Mouse (Mus musculus): ENCODE results near the gene Usp44. TPM values are rescaled to one million over a fixed set of nuclear protein-coding genes. Genes with fewer than 3 reads are reported as not detected.

Gene Usp44
- total and polyA plus RNA-seq, 2 experiments from 2014 or later: 0.05 TPM; not detected in 1

DNA sequence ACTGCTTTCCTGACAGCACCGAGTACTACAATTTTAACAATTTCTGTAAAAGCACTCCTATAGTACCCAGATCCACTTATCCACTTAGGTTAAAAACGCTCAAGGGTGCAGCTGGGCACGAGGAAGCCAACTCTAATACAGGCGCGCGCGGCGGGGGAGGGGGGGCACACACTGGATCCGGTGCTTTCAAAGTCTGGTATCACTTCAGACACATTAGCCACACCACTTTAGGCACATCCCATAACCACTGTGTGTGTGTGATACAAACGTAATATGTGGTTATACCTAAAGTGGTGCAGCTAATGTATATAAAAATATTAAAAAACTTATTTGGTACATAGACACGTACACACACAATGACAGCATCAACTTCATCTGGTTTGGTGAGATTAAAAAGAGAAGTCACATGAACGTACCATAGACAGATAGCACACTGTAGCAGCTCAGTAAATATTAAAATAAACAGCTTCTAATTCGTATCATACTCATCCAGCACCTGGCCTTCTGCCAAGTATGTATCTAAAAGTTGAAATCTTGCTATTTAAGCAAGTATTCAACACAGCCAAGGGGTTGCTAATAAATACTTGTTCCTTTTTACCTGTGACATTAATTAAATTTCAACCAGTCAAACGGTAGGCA, 54.6 kb downstream of the Usp44 start:
- Histone ChIP-seq H3K27ac (ENCODE audit: low read depth, low read length) (no peak overlapping the region), H3K9ac (replicated peaks; ENCODE audit: low read length, poor library complexity, severe bottlenecking) (no peak overlapping the region), H3K9me3 (ENCODE audit: low read length) (no peaks in the 10 kb centered on the region), H3K27me3 (ENCODE audit: insufficient read depth, low read length) (no peaks in the 10 kb centered on the region), H3K36me3 (ENCODE audit: insufficient read depth, low read length) (peaks cover 3% of the 10 kb centered on the region), H3K4me2 (ENCODE audit: low read depth, low read length, poor library complexity, severe bottlenecking) (no peak overlapping the region), H3K4me3 (ENCODE audit: low read depth, low read length) (no peak overlapping the region), H3K4me1 (ENCODE audit: insufficient read depth, low read length) (peaks cover 3% of the 10 kb centered on the region; the same call in 1 of the 2 replicates)
- no peak for ATAC-seq (ENCODE audit: low FRiP score)
- WGBS: 94% methylated on average over 14 of the region's 14 CpGs
- no peak for DNase-seq (ENCODE audit: low spot score)
- no peak for TF ChIP-seq CTCF (IDR thresholded peaks at IDR 0.05)

DNA sequence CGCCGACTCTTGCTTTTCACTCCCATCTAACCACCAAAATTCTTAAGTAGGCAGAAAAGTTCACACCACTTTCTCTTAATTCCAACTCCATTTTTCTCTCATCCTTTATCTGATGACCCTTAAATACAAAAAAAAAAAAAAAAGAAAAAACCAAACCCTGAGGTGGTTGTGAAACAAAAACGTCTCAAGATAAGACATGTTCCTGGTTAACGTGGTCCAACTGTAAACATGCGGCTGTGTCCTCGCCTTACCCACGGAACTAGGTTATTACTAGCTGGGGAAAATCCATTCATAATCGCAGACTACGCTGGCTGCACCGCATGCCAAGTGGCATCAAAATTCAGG, 57.2 kb downstream of the Usp44 start:
- Histone ChIP-seq H3K4me2 (ENCODE audit: low read depth, low read length, poor library complexity, severe bottlenecking) (peak overlapping the region; percentile 80), H3K9ac (replicated peaks; ENCODE audit: low read length, poor library complexity, severe bottlenecking) (peak overlapping the region; percentile 92), H3K9me3 (ENCODE audit: low read length) (no peaks in the 10 kb centered on the region), H3K27me3 (ENCODE audit: insufficient read depth, low read length) (no peaks in the 10 kb centered on the region), H3K27ac (ENCODE audit: low read depth, low read length) (peak overlapping the region; percentile 93), H3K4me1 (ENCODE audit: insufficient read depth, low read length) (peaks cover 3% of the 10 kb centered on the region; the same call in 1 of the 2 replicates), H3K36me3 (ENCODE audit: insufficient read depth, low read length) (no peaks in the 10 kb centered on the region; the same call in none of the 2 replicates), H3K4me3 (ENCODE audit: low read depth, low read length) (peak overlapping the region; percentile 94)
- DNase-seq (ENCODE audit: low spot score) (no peak), ATAC-seq (ENCODE audit: low FRiP score) (no peak)
- 17% methylated on average over 10 of the region's 10 CpGs for WGBS
- no peak for TF ChIP-seq CTCF (IDR thresholded peaks at IDR 0.05)

DNA sequence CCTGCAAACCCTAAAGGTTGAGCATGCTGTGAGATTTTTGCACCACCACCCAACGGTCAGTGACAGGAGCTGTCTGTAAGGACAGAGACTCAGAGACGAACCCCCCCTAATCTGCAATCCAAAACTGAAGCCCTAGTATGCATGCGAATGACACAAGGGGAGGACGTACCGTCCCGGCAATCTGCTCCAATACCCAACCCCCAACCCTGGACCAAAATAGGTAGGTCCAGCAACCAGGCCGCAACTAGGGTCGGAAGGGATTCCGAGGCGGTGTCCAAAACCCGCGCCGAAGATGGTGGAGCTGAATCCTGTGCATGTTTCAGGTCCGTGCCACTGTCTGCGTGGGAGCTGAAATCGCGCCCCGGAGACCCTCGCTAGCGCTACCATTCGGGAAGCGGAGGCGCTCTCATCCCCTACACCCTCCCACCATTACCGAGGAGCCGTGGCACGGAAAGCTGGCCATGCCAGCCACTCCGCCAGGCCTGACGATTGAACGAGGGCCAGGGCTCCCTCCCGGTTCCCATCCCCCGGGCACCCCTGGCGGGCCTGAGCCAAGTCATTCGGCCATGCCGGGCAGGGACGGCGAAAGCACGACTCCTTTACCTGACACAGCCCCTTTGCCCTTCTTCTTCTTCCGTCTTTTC, 57.7 kb downstream of the Usp44 start:
- Histone ChIP-seq H3K27me3 (ENCODE audit: insufficient read depth, low read length) (no peaks in the 10 kb centered on the region), H3K27ac (ENCODE audit: low read depth, low read length) (peak overlapping the region; percentile 93), H3K4me1 (ENCODE audit: insufficient read depth, low read length) (peaks cover 3% of the 10 kb centered on the region; the same call in 1 of the 2 replicates), H3K4me3 (ENCODE audit: low read depth, low read length) (peak overlapping the region; percentile 94), H3K9me3 (ENCODE audit: low read length) (no peaks in the 10 kb centered on the region), H3K4me2 (ENCODE audit: low read depth, low read length, poor library complexity, severe bottlenecking) (peak overlapping the region; percentile 80), H3K36me3 (ENCODE audit: insufficient read depth, low read length) (no peaks in the 10 kb centered on the region; the same call in none of the 2 replicates), H3K9ac (replicated peaks; ENCODE audit: low read length, poor library complexity, severe bottlenecking) (peak overlapping the region; percentile 92)
- peak; percentile 73 for ATAC-seq (ENCODE audit: low FRiP score)
- peak; percentile 16; the same call in 1 of the 2 replicates for TF ChIP-seq CTCF (IDR thresholded peaks at IDR 0.05)
- WGBS: under 1% methylated on average over 37 of the region's 38 CpGs
- peak; percentile 52 for DNase-seq (ENCODE audit: low spot score)

DNA sequence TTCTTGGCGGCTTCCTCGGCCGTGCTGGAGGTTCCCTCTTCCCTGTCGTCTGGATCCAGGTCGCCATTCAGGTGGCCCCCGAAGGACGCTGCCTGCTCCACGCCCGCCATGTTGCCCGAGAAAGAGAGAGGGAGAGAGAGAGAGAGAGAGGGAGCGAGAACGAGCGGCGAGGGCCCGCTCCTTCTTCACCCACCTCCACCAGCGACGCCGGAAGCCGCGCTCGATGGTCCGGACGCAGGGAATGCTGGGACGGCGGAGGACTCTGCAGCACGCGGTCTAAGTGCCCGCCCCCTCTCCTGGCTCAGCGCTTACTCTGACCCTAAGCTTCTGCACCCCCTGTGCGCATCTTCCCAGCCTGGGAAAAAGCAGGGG, 58.2 kb downstream of the Usp44 start:
- DNase-seq (ENCODE audit: low spot score): peak; percentile 95
- peak overlapping the region; percentile 94 for H3K4me3 ChIP-seq (ENCODE audit: low read depth, low read length)
- H3K27ac ChIP-seq (ENCODE audit: low read depth, low read length): peak overlapping the region; percentile 93
- peak; percentile 97 for ATAC-seq (ENCODE audit: low FRiP score)
- peak overlapping the region; percentile 80 for H3K4me2 ChIP-seq (ENCODE audit: low read depth, low read length, poor library complexity, severe bottlenecking)
- no peaks in the 10 kb centered on the region for H3K9me3 ChIP-seq (ENCODE audit: low read length)
- H3K27me3 ChIP-seq (ENCODE audit: insufficient read depth, low read length): no peaks in the 10 kb centered on the region
- TF ChIP-seq CTCF (IDR thresholded peaks at IDR 0.05): no peak
- peak overlapping the region; percentile 92 for H3K9ac ChIP-seq (replicated peaks; ENCODE audit: low read length, poor library complexity, severe bottlenecking)
- peaks cover 3% of the 10 kb centered on the region; the same call in 1 of the 2 replicates for H3K4me1 ChIP-seq (ENCODE audit: insufficient read depth, low read length)
- WGBS: 0% methylated on average over 21 of the region's 30 CpGs
- H3K36me3 ChIP-seq (ENCODE audit: insufficient read depth, low read length): no peaks in the 10 kb centered on the region; the same call in none of the 2 replicates

DNA sequence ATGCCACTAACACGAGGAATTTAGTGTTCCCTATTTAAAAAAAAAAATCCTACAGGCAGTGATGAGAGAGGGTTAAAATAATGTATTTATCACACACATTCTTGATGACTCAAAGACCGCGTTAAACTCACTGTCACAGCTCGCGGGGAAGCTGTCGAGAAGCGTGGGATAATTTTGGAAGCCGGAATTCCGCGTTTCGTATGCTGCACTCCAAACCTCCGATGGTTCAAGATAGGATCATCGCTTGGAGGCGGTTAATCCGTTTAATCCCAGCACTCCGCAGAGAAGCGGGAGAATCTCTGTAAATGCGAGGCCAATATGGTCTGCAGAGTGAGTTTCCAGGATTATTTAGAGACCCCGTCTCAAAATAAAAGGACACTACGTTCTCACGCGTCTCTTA, 58.6 kb downstream of the Usp44 start:
- TF ChIP-seq CTCF (IDR thresholded peaks at IDR 0.05): no peak
- WGBS: under 1% methylated on average over 22 of the region's 22 CpGs
- Histone ChIP-seq H3K9me3 (ENCODE audit: low read length) (no peaks in the 10 kb centered on the region), H3K4me2 (ENCODE audit: low read depth, low read length, poor library complexity, severe bottlenecking) (peak overlapping the region; percentile 80), H3K9ac (replicated peaks; ENCODE audit: low read length, poor library complexity, severe bottlenecking) (peak overlapping the region; percentile 92), H3K4me1 (ENCODE audit: insufficient read depth, low read length) (peaks cover 3% of the 10 kb centered on the region; the same call in 1 of the 2 replicates), H3K36me3 (ENCODE audit: insufficient read depth, low read length) (no peaks in the 10 kb centered on the region; the same call in none of the 2 replicates), H3K27me3 (ENCODE audit: insufficient read depth, low read length) (no peaks in the 10 kb centered on the region), H3K27ac (ENCODE audit: low read depth, low read length) (peak overlapping the region; percentile 93), H3K4me3 (ENCODE audit: low read depth, low read length) (peak overlapping the region; percentile 94)
- ATAC-seq (ENCODE audit: low FRiP score) (0 out of 2 replicates have a peak, but pooled peaks have one; percentile 7), DNase-seq (ENCODE audit: low spot score) (no peak)

DNA sequence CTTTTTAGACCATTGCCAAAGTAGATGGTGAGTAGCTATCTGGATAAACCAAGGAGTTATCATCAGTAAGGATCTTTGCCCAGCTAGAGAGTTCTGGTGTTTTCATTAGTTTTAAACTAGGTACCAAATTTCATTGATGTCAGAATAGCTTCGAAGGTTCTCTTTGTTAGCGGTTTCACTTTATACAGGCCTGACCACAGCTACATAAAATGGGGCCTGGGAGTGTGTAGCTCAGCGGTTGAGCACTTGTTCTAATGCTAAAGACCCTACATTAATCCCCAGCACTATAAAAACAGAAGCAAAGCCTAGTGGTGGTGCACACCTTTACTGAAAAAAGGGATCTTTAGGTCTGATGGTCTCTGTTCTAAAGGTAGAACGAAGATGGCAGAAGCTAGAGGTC, 59.2 kb downstream of the Usp44 start:
- 63% methylated on average over 4 of the region's 4 CpGs for WGBS
- H3K4me3 ChIP-seq (ENCODE audit: low read depth, low read length): peak overlapping the region; percentile 94; the same call in 1 of the 2 replicates
- H3K9me3 ChIP-seq (ENCODE audit: low read length): no peaks in the 10 kb centered on the region
- DNase-seq (ENCODE audit: low spot score): no peak
- H3K27me3 ChIP-seq (ENCODE audit: insufficient read depth, low read length): no peaks in the 10 kb centered on the region
- no peak overlapping the region for H3K27ac ChIP-seq (ENCODE audit: low read depth, low read length)
- no peaks in the 10 kb centered on the region; the same call in none of the 2 replicates for H3K36me3 ChIP-seq (ENCODE audit: insufficient read depth, low read length)
- H3K4me1 ChIP-seq (ENCODE audit: insufficient read depth, low read length): peaks cover 3% of the 10 kb centered on the region; the same call in 1 of the 2 replicates
- H3K9ac ChIP-seq (replicated peaks; ENCODE audit: low read length, poor library complexity, severe bottlenecking): peak overlapping the region; percentile 92; the same call in 1 of the 2 replicates
- H3K4me2 ChIP-seq (ENCODE audit: low read depth, low read length, poor library complexity, severe bottlenecking): peak overlapping the region; percentile 80
- no peak for ATAC-seq (ENCODE audit: low FRiP score)
- no peak for TF ChIP-seq CTCF (IDR thresholded peaks at IDR 0.05)

Measured in midbrain, postnatal 0 days (tissue).